Mouse (Mus musculus) megakaryocyte progenitor cell, adult 5-6 weeks (primary cell): Measurements from ENCODE around the gene Rgl1. TPM values are rescaled to one million over a fixed set of nuclear protein-coding genes. Genes with fewer than 3 reads are reported as not detected.

Experiments
- ATAC-seq: replicated peaks from 2 replicates; pipeline ENCODE4 v1.8.0; 2016; ENCODE audit warnings: mild to moderate bottlenecking, moderate TSS enrichment, inconsistent platforms; ENCODE audit not compliant: poor library complexity
- total RNA-seq, 2 experiments: library from RNA; stranded (forward) in 1 of 2; stranded (reverse) in 1 of 2; fragments of 157-497, 149-512 nt in 1 of 2; fragments of 200-1000 nt in 1 of 2; gene quantifications; 2 replicates each; pipeline versions ENCODE4 v1.2.3 to v1.2.4; 2015 to 2017

The Rgl1 gene
- total RNA-seq, 2 experiments from 2014 or later: 1.3 to 1.4 TPM

GRCm38 (mm10) chr1:152591746-152592498 lies 174.2 kb downstream of the Rgl1 start:
- ATAC-seq: peak; percentile 40

- no peak for ATAC-seq
These were observed 175.8 kb downstream of the Rgl1 start for GRCm38 (mm10) chr1:152590321-152590720.

DNA sequence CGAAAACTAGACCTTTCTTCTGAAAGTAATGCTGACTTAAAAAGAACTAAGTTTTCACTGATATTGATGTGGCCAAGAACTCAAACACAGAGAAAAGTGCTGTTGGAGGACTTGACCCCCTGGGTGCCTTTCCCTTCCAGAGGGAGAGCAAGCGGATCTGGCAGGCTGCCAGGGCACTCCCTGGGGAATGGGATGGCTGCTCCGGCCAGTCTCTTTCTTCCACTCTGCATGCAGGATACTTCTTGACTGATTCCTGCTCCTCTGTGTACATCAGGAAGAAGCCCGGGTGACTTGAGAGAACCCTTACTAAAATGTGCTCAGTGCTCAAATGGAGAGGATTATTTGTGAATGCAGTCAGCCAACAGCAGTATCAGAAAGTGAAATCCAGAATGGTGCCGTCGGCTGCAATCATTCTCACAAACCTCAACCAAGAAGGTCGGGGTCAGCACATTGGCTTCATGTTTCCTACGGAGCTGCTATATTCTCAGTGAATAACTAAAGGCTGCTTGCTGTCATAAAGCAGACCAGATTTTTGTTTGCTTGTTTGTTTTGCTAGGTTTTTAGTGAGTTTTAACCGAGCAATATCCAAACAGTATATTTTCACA lies 176.7 kb downstream of the Rgl1 start:
- no peak for ATAC-seq

DNA sequence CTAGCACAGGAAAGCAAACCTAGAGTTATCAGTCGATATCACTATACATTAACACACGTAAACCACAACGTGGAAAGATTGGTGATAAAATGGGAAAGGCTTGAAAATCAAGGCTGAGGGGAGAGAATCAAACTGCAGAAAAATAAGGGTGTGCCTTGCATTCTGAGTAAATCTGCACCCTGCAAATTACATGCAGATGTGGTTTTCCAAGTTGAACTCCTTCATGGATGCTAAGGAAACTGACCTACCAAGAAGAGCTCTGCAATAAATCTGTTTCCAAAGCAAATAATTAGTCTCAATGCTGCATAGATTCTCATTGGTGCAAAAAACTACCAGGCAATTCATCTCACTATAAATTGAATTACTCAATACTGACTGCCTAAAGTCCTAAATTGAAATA lies 178.7 kb downstream of the Rgl1 start:
- ATAC-seq: no peak

GRCm38 (mm10) chr1:152585385-152585984 lies 180.7 kb downstream of the Rgl1 start:
- ATAC-seq: peak; percentile 62

DNA sequence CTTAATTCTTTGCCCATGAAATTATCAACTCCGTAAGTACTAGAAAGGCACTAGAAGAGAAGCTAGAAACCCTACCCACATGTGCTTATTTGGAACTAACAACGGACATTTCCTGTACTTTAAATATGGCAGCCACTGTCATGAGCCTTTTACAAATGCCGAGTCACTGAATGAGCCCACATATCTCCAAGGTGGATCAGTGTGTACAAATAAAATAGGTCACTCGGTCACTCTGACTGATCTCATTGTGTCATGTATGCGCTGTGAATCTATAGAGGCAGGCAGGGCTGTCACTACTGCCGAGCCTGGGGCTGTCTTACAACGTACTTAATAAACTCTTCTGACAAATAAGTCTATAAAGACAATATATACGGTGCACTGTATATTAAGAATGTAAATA lies 181.2 kb downstream of the Rgl1 start:
- ATAC-seq: no peak

GRCm38 (mm10) chr1:152581127-152581905 lies 184.8 kb downstream of the Rgl1 start:
- ATAC-seq: peak; percentile 59

GRCm38 (mm10) chr1:152578944-152579343 lies 187.2 kb downstream of the Rgl1 start:
- no peak for ATAC-seq

DNA sequence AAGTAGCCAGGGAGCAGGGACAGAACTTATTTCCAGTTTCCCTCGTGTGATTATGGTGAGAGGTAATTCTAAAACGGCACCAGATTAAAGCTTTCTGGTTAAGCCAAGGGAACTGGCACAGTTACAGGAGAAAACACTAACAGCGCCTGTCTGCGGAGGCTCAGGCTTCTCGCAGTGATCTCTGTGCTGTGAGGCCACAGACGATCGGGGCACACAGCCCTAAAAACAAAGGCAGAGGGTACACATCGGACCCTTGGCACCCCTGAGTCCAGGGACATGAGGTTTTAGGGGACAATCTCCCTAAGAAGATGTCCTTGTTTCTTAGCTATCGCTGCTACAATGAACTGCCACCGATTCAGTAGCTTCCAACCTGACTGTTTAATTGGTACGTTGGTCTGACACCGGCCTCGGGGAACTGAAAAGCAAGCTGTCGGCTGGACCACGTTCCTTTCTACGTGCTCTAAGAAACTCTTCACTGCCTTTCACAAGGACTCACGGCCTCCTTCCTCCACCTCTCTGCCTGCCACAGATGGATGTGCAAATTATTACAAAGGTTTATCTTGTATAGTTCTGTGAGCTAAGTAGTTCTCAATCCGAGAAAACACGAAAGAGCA lies 187.9 kb downstream of the Rgl1 start:
- no peak for ATAC-seq

- no peak for ATAC-seq
These were observed 189.5 kb downstream of the Rgl1 start for GRCm38 (mm10) chr1:152576614-152577144.

DNA sequence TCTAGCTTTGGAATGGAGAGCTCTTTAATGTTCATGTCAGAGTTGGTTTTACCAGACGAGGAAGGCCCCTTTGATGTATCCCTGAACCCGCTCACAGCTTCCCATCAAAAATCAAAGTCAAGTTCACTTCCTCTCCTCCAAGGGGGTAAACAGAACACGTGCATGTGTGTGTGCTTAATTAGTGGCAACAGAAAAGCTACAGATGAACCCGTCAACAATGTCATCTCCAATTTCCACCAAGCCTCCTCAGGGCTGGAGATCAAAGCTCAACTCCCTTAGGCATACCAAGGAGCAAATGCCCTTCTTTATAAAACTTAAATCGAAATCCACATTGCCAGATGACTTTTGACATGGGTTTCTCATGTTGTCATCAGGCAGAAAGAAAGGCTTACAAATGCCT lies 191.1 kb downstream of the Rgl1 start:
- ATAC-seq: no peak

DNA sequence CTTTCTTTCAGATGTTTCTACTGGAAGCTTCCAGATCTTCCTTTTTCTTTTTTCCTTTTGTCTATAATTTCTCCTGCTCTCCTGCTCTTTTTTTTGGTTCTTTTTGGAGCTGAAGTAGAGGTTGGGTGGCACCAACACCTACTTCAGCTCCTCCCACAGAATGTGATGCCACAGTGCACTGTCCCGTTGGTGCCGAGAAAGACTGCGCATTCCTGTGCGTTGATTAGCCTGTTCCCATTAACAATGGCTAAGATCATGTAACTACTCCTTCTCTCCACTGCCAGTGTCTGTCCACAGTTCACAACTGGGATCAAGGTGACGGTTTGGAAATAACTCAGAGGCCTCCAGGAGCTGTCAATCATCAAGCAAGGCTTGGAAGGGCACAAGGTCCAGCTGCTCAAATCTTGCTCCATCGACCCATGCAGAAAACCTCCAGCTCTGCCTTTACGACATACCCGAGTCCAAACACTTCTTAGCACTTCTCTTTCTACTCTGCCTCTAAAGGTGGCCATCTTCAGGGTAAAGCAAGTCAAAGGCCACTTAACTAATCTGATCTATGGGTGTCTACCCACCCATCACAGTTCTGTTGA lies 192.6 kb downstream of the Rgl1 start:
- peak; percentile 32; the same call in 1 of the 2 replicates for ATAC-seq

DNA sequence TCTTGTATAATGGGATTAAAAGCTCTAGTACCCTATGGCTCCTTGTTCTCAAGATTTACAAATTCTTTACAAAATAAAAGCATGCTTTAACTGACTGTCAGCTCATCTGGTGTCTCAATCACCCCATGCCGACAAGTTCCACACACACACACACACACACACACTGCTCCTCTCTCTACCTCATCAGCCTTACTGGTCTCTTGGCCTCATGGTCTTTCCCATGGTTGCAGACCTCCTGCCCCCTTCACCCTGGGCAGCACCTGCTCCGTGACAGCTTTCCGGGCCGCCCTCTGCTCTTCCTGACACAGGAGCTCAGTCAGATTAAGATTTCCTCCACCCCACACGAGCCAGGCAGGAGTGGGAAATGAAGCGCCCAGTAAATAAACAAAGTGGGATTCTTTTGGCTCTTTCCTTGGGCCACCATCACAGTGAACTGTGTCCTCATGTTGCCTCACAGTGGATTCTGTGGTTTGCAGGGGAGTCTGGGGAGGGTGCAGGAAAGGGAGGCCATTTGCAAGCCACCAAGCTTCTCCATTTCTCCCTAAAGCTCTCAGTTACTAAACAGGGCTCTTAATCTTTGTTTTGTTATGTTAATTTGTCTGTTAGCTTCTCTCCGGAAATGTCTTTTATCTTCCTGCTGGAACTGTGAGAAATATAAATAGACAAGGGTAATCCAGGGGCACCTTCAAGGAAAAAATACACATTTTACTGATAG lies 193.2 kb downstream of the Rgl1 start:
- ATAC-seq: peak; percentile 81

DNA sequence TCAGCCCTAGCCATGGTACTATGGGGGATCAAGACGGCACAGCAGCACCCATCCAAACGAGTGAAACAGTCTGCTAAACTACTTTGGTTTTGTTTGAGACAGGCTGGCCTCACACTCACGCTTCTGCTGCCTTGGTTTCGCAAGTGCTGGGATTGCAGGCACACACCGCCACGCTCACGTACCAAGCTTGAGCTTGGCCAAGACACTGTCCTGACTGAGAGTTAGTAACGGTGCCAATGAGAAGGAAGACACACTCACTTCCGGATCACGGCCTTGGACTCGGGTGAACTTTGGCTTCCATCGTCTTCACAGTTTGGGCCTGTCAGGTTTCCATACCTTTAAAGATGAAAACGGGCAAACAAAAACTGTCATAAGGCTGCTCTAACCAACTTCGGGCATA lies 194.8 kb downstream of the Rgl1 start:
- peak; percentile 35; the same call in 1 of the 2 replicates for ATAC-seq

DNA sequence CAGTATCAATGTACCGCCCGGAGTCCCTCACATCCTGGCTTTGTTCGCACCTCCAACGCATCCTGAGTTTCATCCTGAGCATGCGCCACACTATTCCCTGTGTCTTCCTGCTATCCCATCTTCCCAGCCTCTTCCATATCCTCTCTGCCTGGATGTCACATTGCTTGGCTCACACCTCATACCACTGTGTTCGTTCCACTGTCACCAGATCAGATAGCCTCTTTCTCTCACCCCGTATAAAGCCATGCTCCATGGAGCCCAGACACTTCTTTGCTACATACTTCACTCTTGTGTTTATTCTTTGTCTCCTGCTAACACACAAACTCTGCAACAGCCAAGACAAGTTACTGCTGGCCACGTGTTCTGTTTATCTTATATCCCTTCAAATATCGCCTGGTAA lies 195.5 kb downstream of the Rgl1 start:
- no peak for ATAC-seq

- ATAC-seq: no peak
These were observed 202.9 kb downstream of the Rgl1 start for GRCm38 (mm10) chr1:152563282-152563681.

- ATAC-seq: no peak
These were observed 203.3 kb downstream of the Rgl1 start for GRCm38 (mm10) chr1:152562877-152563276.

GRCm38 (mm10) chr1:152560477-152560876 lies 205.7 kb downstream of the Rgl1 start:
- ATAC-seq: no peak

- peak; percentile 58 for ATAC-seq
These were observed 209.4 kb downstream of the Rgl1 start for GRCm38 (mm10) chr1:152556576-152557281.
